Comparison of ENCODE assay signal across 8 mouse cellular contexts in the genomic region with DNA sequence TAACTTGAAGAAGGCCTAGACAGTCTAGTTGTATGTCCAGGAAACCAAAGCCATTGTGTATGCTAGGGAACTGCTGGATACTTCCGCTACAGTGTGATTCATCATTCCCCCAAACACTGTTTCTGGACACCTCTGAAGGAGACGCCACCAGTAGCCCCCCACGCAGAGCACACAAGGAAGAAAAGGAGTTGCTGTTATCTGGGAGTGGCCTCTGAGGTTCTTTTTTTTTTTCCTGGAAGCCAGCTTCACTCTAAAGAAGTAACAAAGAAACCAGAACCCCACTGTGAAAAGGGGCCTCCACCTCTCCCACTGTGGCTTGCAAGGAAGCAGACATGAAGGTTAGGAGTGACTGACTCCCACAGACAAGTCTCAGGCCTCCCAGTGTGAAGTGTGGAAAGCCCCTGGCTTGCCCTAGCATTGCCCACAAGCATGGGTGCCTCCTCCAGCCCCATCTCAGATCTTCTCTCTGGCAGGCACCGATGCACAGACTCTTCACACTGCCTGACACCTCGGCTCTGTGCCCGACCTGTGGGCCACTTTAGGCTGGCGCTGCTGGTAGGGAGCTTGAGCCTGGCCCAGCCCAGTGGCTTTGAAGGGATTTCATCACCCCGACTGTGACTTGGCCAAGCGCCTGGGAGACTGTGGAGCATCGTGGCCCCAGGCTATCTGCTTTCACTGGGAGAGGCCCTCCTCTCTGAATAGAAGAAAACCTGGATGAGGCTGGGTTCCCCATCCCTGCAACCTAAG.
DNase-seq lines count a peak whose midpoint lies in the region; ATAC-seq and TF ChIP-seq lines count a peak whose summit lies in the region.

No protein-coding gene starts in this region.

- H3K27me3 ChIP-seq in hindbrain, postnatal 0 days (ENCODE audit: insufficient read depth, low read length), result no peaks in the 10 kb centered on the region

- H3K4me2 ChIP-seq in hindbrain, postnatal 0 days (ENCODE audit: low read depth, low read length), result no peak overlapping the region

- intact Hi-C loops in gastrocnemius, postnatal 36 days (cut with DNase I), result loop anchor here (5.0 kb wide), 2 partner anchors 60 to 150 kb away; no protein-coding TSS in a partner anchor

- no peaks in the 10 kb centered on the region for H3K9me3 ChIP-seq in hindbrain, postnatal 0 days (ENCODE audit: low read length)

- H3K36me3 ChIP-seq in hindbrain, postnatal 0 days (ENCODE audit: insufficient read depth, low read length), result no peaks in the 10 kb centered on the region

- no peak overlapping the region for H3K27ac ChIP-seq in hindbrain, postnatal 0 days

- no peak for TF ChIP-seq CTCF in hindbrain, postnatal 0 days (IDR thresholded peaks at IDR 0.05; ENCODE audit: low read depth)

- DNase-seq in urinary bladder, adult 18-20 months (ENCODE audit: low spot score in 2 of 2), result peak; percentile 29 to 30
- DNase-seq in urinary bladder, postnatal 10 days (ENCODE audit: low spot score), result no peak
- DNase-seq in cerebellum, postnatal 4 days (ENCODE audit: low spot score in 2 of 2), result peak; percentile 48 to 78
- DNase-seq in gastrocnemius, postnatal 36 days, result peak; percentile 78 to 81
- DNase-seq in hindbrain, postnatal 0 days (ENCODE audit: low spot score), result peak; percentile 78
- DNase-seq in thymus, postnatal 14 days, result no peak
- DNase-seq in natural killer cell, adult 2 months (ENCODE audit: low spot score in 2 of 2), result no peak

- H3K4me3 ChIP-seq in hindbrain, postnatal 0 days (ENCODE audit: low read length), result no peak overlapping the region

- H3K4me1 ChIP-seq in hindbrain, postnatal 0 days (ENCODE audit: insufficient read depth, low read length), result peaks cover 16% of the 10 kb centered on the region

- WGBS in hindbrain, postnatal 0 days, result 22% methylated on average over 10 of the region's 10 CpGs

- no peak overlapping the region for H3K9ac ChIP-seq in hindbrain, postnatal 0 days (replicated peaks; ENCODE audit: low read length)

- peak; percentile 68 for ATAC-seq in hindbrain, postnatal 0 days
- ATAC-seq in megakaryocyte-erythroid progenitor cell, adult 5-6 weeks (replicated peaks; ENCODE audit: low FRiP score, low TSS enrichment, poor library complexity, severe bottlenecking), result peak; percentile 50

Comparison
In these comparisons a context has a peak if more than half of its experiments do, and no peak if none do; other contexts are left out.
1. DNase-seq: peak in urinary bladder, adult 18-20 months (2 of 2), cerebellum, postnatal 4 days (2 of 2), gastrocnemius, postnatal 36 days (2 of 2) and hindbrain, postnatal 0 days (single experiment); none in urinary bladder, postnatal 10 days (single experiment), thymus, postnatal 14 days (single experiment) and natural killer cell, adult 2 months (0 of 2).